Mouse (Mus musculus): ENCODE results near the gene Cacng7.

DNA sequence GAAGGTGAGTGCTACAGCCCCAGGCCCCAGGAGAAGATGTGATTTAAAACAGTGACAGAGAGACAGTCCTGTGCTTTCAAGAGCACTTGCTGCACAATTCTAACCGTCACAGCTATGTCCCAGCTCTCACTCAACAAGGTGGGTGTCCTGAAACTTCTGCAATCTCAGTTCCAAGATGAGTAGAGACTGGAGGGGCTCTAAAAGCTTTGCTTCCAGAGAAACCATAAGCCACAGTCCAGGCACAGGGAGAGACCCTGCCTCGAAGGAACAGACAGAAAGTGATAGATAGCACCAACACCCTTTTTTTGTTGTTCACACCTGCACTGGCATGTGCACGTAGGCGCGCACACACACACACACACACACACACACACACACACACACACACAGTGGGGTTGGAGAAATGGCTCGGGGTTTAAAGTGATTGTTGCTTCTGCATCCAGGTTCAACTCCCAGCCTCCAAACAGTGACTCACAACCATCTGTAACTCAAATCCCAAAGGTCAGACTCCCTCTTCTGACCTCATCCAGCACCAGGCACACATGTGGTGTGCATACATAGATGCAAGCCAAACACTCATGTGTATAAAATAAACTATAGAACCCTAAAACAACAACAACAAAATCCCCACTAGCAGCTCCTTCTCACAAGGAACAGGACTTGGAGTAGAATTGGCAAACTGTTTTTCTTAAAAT lies 53.4 kb downstream of the Cacng7 start:
- TF ChIP-seq POLR2A (IDR thresholded peaks at IDR 0.05; ENCODE audit: insufficient read length, low read depth) (no peak), MYOG (IDR thresholded peaks at IDR 0.05; ENCODE audit: control insufficient read depth in 1 of 3, insufficient read depth in 1 of 3, insufficient read length in 2 of 3, low read depth in 2 of 3) (no peak), CEBPB (IDR thresholded peaks at IDR 0.05; ENCODE audit: insufficient read depth, poor library complexity, severe bottlenecking) (no peak), MAX (IDR thresholded peaks at IDR 0.05; ENCODE audit: low read depth) (no peak), TCF12 (IDR thresholded peaks at IDR 0.05; ENCODE audit: insufficient read depth, poor library complexity, severe bottlenecking) (no peak), POLR2AphosphoS2 (IDR thresholded peaks at IDR 0.05; ENCODE audit: insufficient read length, low read depth) (no peak), E2F4 (IDR thresholded peaks at IDR 0.05; ENCODE audit: insufficient read depth) (no peak), MYOD1 (IDR thresholded peaks at IDR 0.05; ENCODE audit: control insufficient read depth in 1 of 3, insufficient read length in 2 of 3, low read depth in 2 of 3) (no peak), USF1 (IDR thresholded peaks at IDR 0.05; ENCODE audit: low read depth) (no peak)
